Mouse (Mus musculus): ENCODE measurements around the gene Macf1. TPM values are rescaled to one million over a fixed set of nuclear protein-coding genes. Genes with fewer than 3 reads are reported as not detected.

Macf1 gene
- polyA plus RNA-seq, 1 experiment from 2014 or later: 76.5 TPM

- DNase-seq (ENCODE audit: low spot score): no peak
- WGBS: 93% methylated on average over 5 of the region's 5 CpGs
Measured at GRCm38 (mm10) chr4:123707340-123707739, 23.2 kb upstream of the Macf1 start.

DNA sequence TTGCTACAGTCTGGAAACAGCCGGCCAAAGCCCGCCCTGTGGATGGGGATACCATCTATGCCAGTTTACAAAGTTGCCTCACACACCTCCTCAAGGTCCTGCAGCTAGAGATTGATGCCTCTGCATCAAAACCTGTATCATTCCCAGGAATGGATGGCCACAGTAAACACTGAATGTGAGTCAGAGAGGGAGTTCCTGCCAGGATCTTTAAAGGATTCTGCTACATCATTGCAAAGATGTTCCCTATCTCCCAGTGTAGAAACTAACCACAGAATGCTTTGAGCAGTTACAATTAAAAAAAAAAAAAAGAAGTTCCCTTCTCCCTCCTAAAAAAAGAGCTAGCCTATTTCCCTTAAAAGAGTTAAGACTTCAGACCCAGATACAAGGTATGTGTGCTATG is 21.2 kb upstream of the Macf1 start:
- Histone ChIP-seq H3K27me3 (replicated peaks; ENCODE audit: control insufficient read depth, insufficient read depth, low read length) (no peaks in the 10 kb centered on the region), H3K4me2 (ENCODE audit: low read length) (no peak overlapping the region), H3K9me3 (replicated peaks; ENCODE audit: control insufficient read depth, low read length) (no peaks in the 10 kb centered on the region), H3K36me3 (ENCODE audit: control insufficient read depth, insufficient read depth, low read length) (no peaks in the 10 kb centered on the region), H3K27ac (ENCODE audit: low read depth, low read length) (no peak overlapping the region), H3K9ac (ENCODE audit: low read length) (no peak overlapping the region), H3K4me3 (ENCODE audit: low read depth, low read length) (no peak overlapping the region), H3K4me1 (ENCODE audit: control insufficient read depth, insufficient read depth, low read length) (no peaks in the 10 kb centered on the region)
- 88% methylated on average over 2 of the region's 2 CpGs for WGBS
- no peak for DNase-seq (ENCODE audit: low spot score)
- ATAC-seq: no peak

More at GRCm38 (mm10) chr4:123707340-123707739, 23.2 kb upstream of the Macf1 start:
- no peak for ATAC-seq
- Histone ChIP-seq H3K4me1 (ENCODE audit: control insufficient read depth, insufficient read depth, low read length) (no peaks in the 10 kb centered on the region), H3K9ac (ENCODE audit: low read length) (no peak overlapping the region), H3K9me3 (replicated peaks; ENCODE audit: control insufficient read depth, low read length) (no peaks in the 10 kb centered on the region), H3K36me3 (ENCODE audit: control insufficient read depth, insufficient read depth, low read length) (no peaks in the 10 kb centered on the region), H3K27ac (ENCODE audit: low read depth, low read length) (no peak overlapping the region), H3K27me3 (replicated peaks; ENCODE audit: control insufficient read depth, insufficient read depth, low read length) (no peaks in the 10 kb centered on the region), H3K4me3 (ENCODE audit: low read depth, low read length) (no peak overlapping the region), H3K4me2 (ENCODE audit: low read length) (no peak overlapping the region)

GRCm38 (mm10) chr4:123693384-123693783 is 9.2 kb upstream of the Macf1 start:
- WGBS: 87% methylated on average over 12 of the region's 12 CpGs
- ATAC-seq: no peak
- Histone ChIP-seq H3K9me3 (replicated peaks; ENCODE audit: control insufficient read depth, low read length) (no peaks in the 10 kb centered on the region), H3K27me3 (replicated peaks; ENCODE audit: control insufficient read depth, insufficient read depth, low read length) (no peaks in the 10 kb centered on the region), H3K36me3 (ENCODE audit: control insufficient read depth, insufficient read depth, low read length) (no peaks in the 10 kb centered on the region), H3K27ac (ENCODE audit: low read depth, low read length) (no peak overlapping the region), H3K9ac (ENCODE audit: low read length) (no peak overlapping the region), H3K4me2 (ENCODE audit: low read length) (no peak overlapping the region), H3K4me1 (ENCODE audit: control insufficient read depth, insufficient read depth, low read length) (no peaks in the 10 kb centered on the region), H3K4me3 (ENCODE audit: low read depth, low read length) (no peak overlapping the region)
- DNase-seq (ENCODE audit: low spot score): no peak

DNA sequence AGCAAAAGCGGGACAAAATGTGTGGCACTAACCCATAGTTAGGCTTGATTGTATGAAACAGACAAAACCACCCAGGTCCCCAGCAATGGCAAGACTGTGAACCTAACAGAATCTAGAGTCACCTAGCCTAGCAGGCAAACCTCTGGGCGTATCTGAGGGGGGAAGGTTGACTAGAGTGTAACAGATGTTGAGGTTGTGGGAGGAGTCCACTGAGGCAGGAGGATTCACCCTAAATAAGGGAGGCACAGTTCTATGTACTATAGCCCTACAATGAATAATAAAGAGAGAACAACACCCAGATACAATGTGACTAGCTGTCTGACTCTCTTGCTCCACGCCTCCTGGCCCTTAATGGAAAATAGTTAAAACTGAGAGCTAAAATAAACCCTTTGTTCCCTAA is 7.9 kb upstream of the Macf1 start:
- Histone ChIP-seq H3K27me3 (replicated peaks; ENCODE audit: control insufficient read depth, insufficient read depth, low read length) (no peaks in the 10 kb centered on the region), H3K36me3 (ENCODE audit: control insufficient read depth, insufficient read depth, low read length) (no peaks in the 10 kb centered on the region), H3K4me2 (ENCODE audit: low read length) (no peak overlapping the region), H3K4me1 (ENCODE audit: control insufficient read depth, insufficient read depth, low read length) (peaks cover 3% of the 10 kb centered on the region; the same call in 1 of the 2 replicates), H3K9me3 (replicated peaks; ENCODE audit: control insufficient read depth, low read length) (no peaks in the 10 kb centered on the region), H3K27ac (ENCODE audit: low read depth, low read length) (no peak overlapping the region), H3K4me3 (ENCODE audit: low read depth, low read length) (no peak overlapping the region), H3K9ac (ENCODE audit: low read length) (no peak overlapping the region)
- ATAC-seq (no peak), DNase-seq (ENCODE audit: low spot score) (no peak)
- WGBS: 80% methylated on average over 3 of the region's 3 CpGs

GRCm38 (mm10) chr4:123690311-123690710 is 6.2 kb upstream of the Macf1 start:
- no peaks in the 10 kb centered on the region for H3K9me3 ChIP-seq (replicated peaks; ENCODE audit: control insufficient read depth, low read length)
- H3K27me3 ChIP-seq (replicated peaks; ENCODE audit: control insufficient read depth, insufficient read depth, low read length): no peaks in the 10 kb centered on the region
- H3K4me3 ChIP-seq (ENCODE audit: low read depth, low read length): no peak overlapping the region
- peaks cover 10% of the 10 kb centered on the region; the same call in 1 of the 2 replicates for H3K4me1 ChIP-seq (ENCODE audit: control insufficient read depth, insufficient read depth, low read length)
- H3K9ac ChIP-seq (ENCODE audit: low read length): no peak overlapping the region
- WGBS: 87% methylated on average over 10 of the region's 10 CpGs
- ATAC-seq (no peak), DNase-seq (ENCODE audit: low spot score) (no peak)
- H3K4me2 ChIP-seq (ENCODE audit: low read length): no peak overlapping the region
- no peaks in the 10 kb centered on the region for H3K36me3 ChIP-seq (ENCODE audit: control insufficient read depth, insufficient read depth, low read length)
- H3K27ac ChIP-seq (ENCODE audit: low read depth, low read length): no peak overlapping the region

DNA sequence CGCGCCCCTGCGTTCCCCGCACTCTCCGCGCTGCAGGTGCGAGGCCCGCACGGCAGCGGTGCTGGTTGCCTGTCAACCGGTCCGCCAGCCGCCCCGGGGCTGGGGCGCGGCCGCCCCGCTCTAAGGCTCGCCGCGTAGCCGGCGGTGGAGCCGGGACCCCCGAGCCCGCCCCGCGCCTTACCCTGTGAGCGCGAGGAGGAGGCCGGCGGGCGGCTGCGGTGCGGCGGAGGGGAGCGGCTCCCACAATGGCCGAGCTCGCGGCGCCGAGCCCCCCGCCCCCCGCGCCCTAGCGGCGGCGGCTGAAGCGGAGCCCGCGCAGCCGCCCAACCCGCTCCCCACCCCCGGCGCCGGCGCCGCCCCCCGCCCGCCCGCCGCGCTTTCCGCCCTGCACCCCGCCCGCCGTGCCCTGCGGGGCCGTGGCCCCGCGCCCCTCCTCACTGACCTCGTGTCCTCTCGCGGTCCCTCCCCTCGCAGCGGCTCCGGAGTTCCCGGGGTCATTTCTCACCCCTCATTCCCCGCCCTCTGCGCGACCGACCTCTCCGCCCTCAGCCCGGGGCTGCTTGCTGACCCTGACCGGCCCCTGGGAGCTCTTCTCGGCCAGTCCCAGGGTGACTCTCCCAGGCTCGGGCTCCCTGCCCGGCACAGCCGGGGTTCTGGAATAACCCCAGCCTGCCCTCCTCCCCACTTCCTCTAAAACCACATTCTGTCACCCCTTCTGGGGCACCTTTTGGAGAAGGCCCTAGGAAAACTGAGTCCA is 3.0 kb upstream of the Macf1 start:
- WGBS: under 1% methylated on average over 39 of the region's 89 CpGs
- H3K4me2 ChIP-seq (ENCODE audit: low read length): peak overlapping the region; percentile 95
- H3K9ac ChIP-seq (ENCODE audit: low read length): peak overlapping the region; percentile 97
- H3K36me3 ChIP-seq (ENCODE audit: control insufficient read depth, insufficient read depth, low read length): peaks cover 19% of the 10 kb centered on the region
- peaks cover 14% of the 10 kb centered on the region; the same call in 1 of the 2 replicates for H3K4me1 ChIP-seq (ENCODE audit: control insufficient read depth, insufficient read depth, low read length)
- H3K27ac ChIP-seq (ENCODE audit: low read depth, low read length): peak overlapping the region; percentile 86
- no peaks in the 10 kb centered on the region for H3K27me3 ChIP-seq (replicated peaks; ENCODE audit: control insufficient read depth, insufficient read depth, low read length)
- peak; percentile 66 for ATAC-seq
- H3K9me3 ChIP-seq (replicated peaks; ENCODE audit: control insufficient read depth, low read length): no peaks in the 10 kb centered on the region
- H3K4me3 ChIP-seq (ENCODE audit: low read depth, low read length): peak overlapping the region; percentile 89
- DNase-seq (ENCODE audit: low spot score): peak; percentile 53

DNA sequence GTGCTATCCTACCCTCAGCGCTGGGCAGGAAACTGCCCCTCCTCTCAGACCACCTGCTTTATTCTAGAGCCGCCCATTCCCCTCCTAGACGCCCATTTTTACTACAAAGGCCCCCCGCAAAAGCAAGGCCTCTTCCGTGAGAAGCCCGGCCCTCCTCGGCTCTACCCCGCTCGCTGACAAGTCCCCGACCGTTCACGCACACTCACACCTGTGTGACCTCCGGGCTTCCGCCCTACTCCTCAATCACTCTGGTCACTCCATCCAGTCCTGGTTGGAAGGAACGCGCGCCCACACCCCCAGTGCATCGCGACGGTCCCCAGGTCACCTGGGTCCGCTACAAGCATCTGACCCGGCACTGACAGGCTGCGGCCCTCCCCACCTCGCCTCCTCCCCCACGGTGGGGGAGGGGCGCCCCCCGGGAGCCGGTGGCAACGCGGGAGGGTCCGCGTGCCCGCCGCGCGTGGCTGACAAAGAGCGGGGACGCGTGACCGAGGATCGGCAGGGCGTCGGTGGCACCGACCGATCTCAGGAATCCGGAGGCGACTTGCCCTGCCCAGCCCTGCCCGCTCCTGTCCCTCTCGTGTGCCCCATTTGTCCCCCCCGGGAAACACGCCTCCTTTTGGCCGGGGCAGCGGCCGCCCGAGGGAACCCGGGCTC is 2.3 kb upstream of the Macf1 start:
- Histone ChIP-seq H3K36me3 (ENCODE audit: control insufficient read depth, insufficient read depth, low read length) (peaks cover 19% of the 10 kb centered on the region), H3K27me3 (replicated peaks; ENCODE audit: control insufficient read depth, insufficient read depth, low read length) (no peaks in the 10 kb centered on the region), H3K4me2 (ENCODE audit: low read length) (peak overlapping the region; percentile 95), H3K9me3 (replicated peaks; ENCODE audit: control insufficient read depth, low read length) (no peaks in the 10 kb centered on the region), H3K4me1 (ENCODE audit: control insufficient read depth, insufficient read depth, low read length) (peaks cover 14% of the 10 kb centered on the region; the same call in 1 of the 2 replicates), H3K9ac (ENCODE audit: low read length) (peak overlapping the region; percentile 97), H3K4me3 (ENCODE audit: low read depth, low read length) (peak overlapping the region; percentile 89), H3K27ac (ENCODE audit: low read depth, low read length) (peak overlapping the region; percentile 86)
- under 1% methylated on average over 54 of the region's 56 CpGs for WGBS
- ATAC-seq (peak; percentile 57), DNase-seq (ENCODE audit: low spot score) (peak; percentile 49)

DNA sequence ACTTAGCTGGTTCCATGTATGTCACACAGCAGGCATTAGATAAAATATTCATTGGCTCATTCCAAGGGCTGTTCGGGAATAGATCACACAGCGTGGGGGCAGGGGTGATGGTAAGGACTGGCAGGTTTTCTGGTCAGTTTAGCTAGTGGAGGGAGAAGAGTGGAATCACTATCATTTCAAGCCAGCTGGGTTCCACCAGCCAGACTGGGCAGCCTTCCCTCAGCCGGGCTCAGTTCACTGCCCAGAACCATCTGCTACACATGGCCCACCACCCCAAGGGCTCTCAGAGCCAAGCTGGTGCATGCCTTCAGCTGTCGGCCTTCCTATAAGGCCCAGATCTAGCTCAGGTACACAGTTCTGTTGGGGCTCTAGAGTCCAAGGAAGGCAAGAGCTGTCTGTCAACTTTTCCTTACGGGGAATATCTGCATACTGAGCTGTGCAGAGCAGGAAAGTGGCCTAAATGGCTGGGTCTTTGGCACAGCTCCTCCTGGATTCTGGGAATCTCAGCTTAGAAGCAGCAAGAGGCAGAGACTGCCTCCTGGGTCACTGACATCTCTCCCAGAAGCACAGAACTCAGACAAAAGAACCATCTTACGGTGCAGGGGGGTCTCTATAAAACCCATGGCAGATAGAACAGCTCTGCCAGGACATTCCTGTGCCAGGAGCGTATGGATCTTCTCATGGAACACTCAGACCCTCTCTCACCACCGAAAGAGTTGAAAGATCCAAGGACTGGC is 1.5 kb upstream of the Macf1 start:
- 0 out of 2 replicates have a peak, but pooled peaks have one; percentile 5 for ATAC-seq

More for the DNA sequence above, 1.5 kb upstream of the Macf1 start:
- H3K27me3 ChIP-seq (replicated peaks; ENCODE audit: control insufficient read depth, insufficient read depth, low read length): no peaks in the 10 kb centered on the region
- H3K9me3 ChIP-seq (replicated peaks; ENCODE audit: control insufficient read depth, low read length): no peaks in the 10 kb centered on the region
- 53% methylated on average over 8 of the region's 8 CpGs for whole genome bisulfite sequencing
- H3K4me1 ChIP-seq (ENCODE audit: control insufficient read depth, insufficient read depth, low read length): peaks cover 14% of the 10 kb centered on the region; the same call in 1 of the 2 replicates
- no peak for DNase-seq (ENCODE audit: low spot score)
- peak overlapping the region; percentile 97 for H3K9ac ChIP-seq (ENCODE audit: low read length)
- H3K4me3 ChIP-seq (ENCODE audit: low read depth, low read length): peak overlapping the region; percentile 89
- peak overlapping the region; percentile 95 for H3K4me2 ChIP-seq (ENCODE audit: low read length)
- peaks cover 19% of the 10 kb centered on the region for H3K36me3 ChIP-seq (ENCODE audit: control insufficient read depth, insufficient read depth, low read length)
- peak overlapping the region; percentile 86 for H3K27ac ChIP-seq (ENCODE audit: low read depth, low read length)
